Mouse (Mus musculus): ENCODE measurements around the gene Ccnjl. TPM values are rescaled to one million over a fixed set of nuclear protein-coding genes. Genes with fewer than 3 reads are reported as not detected.

Gene Ccnjl
- polyA plus RNA-seq, 1 experiment from 2014 or later, result 18.5 TPM

Other genes starting within 250 kb of the Ccnjl start
- 51.3 and 56.9 TPM in 2 replicates for gene Pttg1, start 102.5 kb upstream of the Ccnjl start, polyA plus RNA-seq (2015; fragmentation: Nextera tagmentation; extraction: Ambion mirVana)
- 71.0 and 71.5 TPM in 2 replicates for gene Slu7, start 95.0 kb upstream of the Ccnjl start, polyA plus RNA-seq (2015; fragmentation: Nextera tagmentation; extraction: Ambion mirVana)
- 8.0 and 8.3 TPM in 2 replicates for gene C1qtnf2, start 54.5 kb upstream of the Ccnjl start, polyA plus RNA-seq (2015; fragmentation: Nextera tagmentation; extraction: Ambion mirVana)
- gene 4933415A04Rik, start 58.3 kb downstream of the Ccnjl start, polyA plus RNA-seq (2015; fragmentation: Nextera tagmentation; extraction: Ambion mirVana), result 6.1 and 7.2 TPM in 2 replicates
- gene Fabp6, start 72.8 kb downstream of the Ccnjl start, polyA plus RNA-seq (2015; fragmentation: Nextera tagmentation; extraction: Ambion mirVana), result not detected in 2 replicates
- gene Pwwp2a, start 153.2 kb downstream of the Ccnjl start, polyA plus RNA-seq (2015; fragmentation: Nextera tagmentation; extraction: Ambion mirVana), result 33.4 and 36.3 TPM in 2 replicates
- 91.9 and 94.2 TPM in 2 replicates for gene Ttc1, start 219.2 kb downstream of the Ccnjl start, polyA plus RNA-seq (2015; fragmentation: Nextera tagmentation; extraction: Ambion mirVana)

Measured in hindbrain, embryonic 13.5 days (tissue).